Mouse (Mus musculus) heart, adult 2 months (tissue): Measurements from ENCODE around the gene Mex3a.

Experiments used
- CTCF ChIP-seq: fragments of 200-600 bp; IDR thresholded peaks from 2 replicates; pipeline ENCODE4 v1.8.1; 2022; ENCODE audit warnings: antibody characterized with exemption, mild to moderate bottlenecking, moderate library complexity
- EP300 ChIP-seq: fragments of 200-500 bp; IDR thresholded peaks from 2 replicates; pipeline ENCODE4 v1.6.1; 2011; ENCODE audit warnings: low read depth, low read length, control low read depth; ENCODE audit not compliant: insufficient read depth
- POLR2A ChIP-seq: fragments of 200-500 bp; IDR thresholded peaks from 2 replicates; pipeline ENCODE4 v1.6.1; 2011; ENCODE audit warnings: mild to moderate bottlenecking, low read depth, low read length, control low read depth; ENCODE audit not compliant: insufficient read depth

- no peak for TF ChIP-seq CTCF
- no peak for TF ChIP-seq POLR2A
- TF ChIP-seq EP300: no peak
Measured at GRCm38 (mm10) chr3:88567892-88568291, 35.7 kb downstream of the Mex3a start.
